Mouse (Mus musculus) subcutaneous adipose tissue, adult 2 months (tissue): ENCODE data around the gene A930004D18Rik. TPM values are rescaled to one million over a fixed set of nuclear protein-coding genes. Genes with fewer than 3 reads are reported as not detected.

Experiments
- polyA plus RNA-seq: library from polyadenylated mRNA; depleted of rRNA; stranded (reverse); fragments of >200 nt; gene quantifications from 2 replicates; pipeline ENCODE4 v1.2.3, GENCODE M21; 2012; ENCODE audit warnings: low replicate concordance; rRNA removed

A930004D18Rik gene
- 3.3 and 3.5 TPM in 2 replicates for polyA plus RNA-seq

DNA sequence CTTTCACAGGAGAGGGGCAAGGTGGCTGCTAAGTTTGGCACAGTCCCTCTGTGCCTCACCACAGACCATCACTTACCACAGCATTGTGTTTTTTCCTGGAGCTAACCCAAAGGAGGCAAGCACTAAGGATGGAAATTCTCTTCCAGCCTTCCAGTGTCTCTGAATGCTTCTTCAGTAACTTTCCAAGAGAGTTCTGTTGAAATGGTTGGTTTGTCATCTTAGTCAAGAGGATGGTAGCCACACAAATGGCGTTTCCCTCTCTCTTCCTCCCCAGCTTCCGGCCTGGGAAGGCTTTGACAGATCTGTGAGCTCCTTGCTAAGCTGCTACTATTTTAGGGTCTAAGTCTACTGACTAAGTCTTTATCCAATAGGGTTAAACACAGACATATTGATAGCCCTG, at the start of gene A930004D18Rik:
Gene A930004D18Rik, minus strand, starts transcription at position 247 of the 400 bp plus-strand sequence.

GRCm38 (mm10) chr2:18055016-18055928, 17.7 kb upstream of the A930004D18Rik start, which contains the start of gene Mllt10:
Gene Mllt10 (plus strand): TSS chr2:18055237.

DNA sequence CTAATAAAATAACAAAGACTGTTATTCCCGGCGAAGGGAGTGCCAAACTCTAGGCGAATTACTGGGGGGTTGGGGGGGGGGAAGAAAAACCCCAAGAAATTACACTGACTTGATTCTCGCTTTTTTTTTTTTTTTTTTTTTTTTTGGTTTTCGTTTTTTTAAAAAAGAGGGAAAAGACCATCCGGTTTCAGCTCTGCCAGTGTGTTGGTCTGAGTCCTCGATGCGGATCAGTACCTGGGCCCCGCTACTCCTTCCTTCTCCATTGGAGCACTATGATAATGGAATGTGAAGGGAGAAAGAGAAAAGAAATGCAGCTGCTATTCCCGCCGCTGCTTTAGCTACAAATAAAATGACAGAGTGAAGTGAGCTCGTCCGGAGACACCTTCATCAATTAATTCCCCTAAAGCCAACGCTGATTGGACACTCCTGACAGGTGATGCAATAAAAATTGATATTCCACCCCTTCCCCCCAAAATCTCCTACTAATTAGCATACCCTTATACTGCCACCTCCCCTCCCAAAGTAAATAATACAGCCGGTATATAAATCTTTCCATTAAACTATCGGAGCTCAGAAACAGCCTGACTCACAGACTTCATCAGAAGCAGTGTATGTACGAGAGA, 11.0 kb upstream of the A930004D18Rik start, which contains the start of gene Skida1:
Gene Skida1, minus strand, starts transcription at position 599 of the 623 bp plus-strand sequence.

DNA sequence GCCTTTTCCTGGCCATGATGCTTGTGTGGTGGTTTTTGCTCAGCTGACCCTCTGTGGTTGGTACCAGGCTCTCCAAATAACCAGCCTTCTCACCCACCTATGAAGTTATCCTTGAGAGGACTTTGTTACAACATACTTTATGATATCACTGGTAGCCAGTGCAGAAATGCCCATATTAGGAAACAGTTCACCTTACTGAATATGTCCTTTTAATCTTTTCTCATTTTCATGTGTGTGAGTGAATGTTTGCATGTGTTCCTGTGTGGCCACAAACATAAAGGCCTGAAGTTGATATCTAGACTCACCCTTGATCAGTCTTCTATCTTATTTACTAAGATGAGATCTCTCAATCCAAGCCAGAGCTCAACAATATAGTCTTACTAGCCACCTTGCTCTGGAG, 40.7 kb downstream of the A930004D18Rik start, which contains the start of gene H2al2a:
Gene H2al2a, minus strand, starts transcription at position 101 of the 400 bp plus-strand sequence.

Other genes starting within 250 kb of the A930004D18Rik start
- gene H2al2a, start 40.8 kb downstream of the A930004D18Rik start, polyA plus RNA-seq, result not detected in 2 replicates
- 1.1 and 4.8 TPM in 2 replicates for gene Skida1, start 11.3 kb upstream of the A930004D18Rik start, polyA plus RNA-seq
- gene Mllt10, start 17.5 kb upstream of the A930004D18Rik start, polyA plus RNA-seq, result 26.0 and 32.6 TPM in 2 replicates